Mouse (Mus musculus): Measurements from ENCODE around the gene Znrf3. TPM values are rescaled to one million over a fixed set of nuclear protein-coding genes. Genes with fewer than 3 reads are reported as not detected.

Znrf3 gene
- polyA plus RNA-seq (2014; fragmentation: Illumina TruSeq; extraction: RNeasy Lipid Tissue Mini Kit (QIAGEN cat#74804); ENCODE audit: low read depth, low replicate concordance) = 4.7 TPM

DNA sequence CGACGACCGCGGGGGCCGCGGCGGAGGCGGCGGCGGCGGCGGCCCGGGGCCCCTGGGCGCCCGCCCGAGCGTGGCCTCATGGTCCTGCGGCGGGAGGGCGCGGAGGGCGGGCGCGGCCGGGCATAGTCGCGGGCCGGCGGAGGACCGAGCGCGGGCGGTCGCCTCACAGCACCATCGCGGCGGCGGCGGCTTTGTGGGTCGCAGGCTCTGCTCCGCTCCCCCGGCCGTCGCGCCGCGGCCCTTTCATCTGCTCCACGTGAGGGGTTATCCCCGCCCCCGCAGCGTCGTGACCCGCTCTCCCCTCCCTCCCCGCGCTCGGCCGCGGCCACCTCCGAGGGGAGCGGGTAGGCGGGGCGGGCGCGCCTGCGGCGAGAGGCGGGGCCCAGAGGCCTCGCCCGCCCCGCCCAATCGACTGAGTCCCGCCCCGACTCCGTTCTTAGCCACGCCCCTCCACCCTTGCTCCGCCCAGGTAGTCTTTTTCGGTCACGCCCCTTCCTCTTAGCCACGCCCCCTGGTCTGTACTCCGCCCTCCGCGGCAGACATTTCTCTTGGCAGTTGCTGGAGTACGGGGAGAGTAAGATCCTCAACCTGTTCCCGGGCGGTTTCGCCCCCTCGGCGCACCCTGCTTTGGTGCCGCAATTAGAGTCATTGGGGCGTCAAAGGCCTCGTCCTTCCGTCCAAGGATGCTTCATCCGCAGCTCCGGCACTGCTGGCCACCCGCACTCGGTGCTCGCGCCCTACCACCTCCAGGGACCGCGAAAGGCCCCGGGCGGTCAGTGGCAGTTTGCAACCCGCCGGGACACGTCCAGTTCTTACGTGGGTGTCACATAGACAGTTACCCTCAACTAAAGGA, at the start of gene Znrf3:
Gene Znrf3 (minus strand): TSS at position 249 of the 853 bp plus-strand sequence.

GRCm38 (mm10) chr11:5261508-5262392, 182.9 kb downstream of the Znrf3 start, which contains the start of gene Kremen1:
TSS of gene Kremen1 (minus strand) at chr11:5261558.

Other genes with a start within 250 kb of the Znrf3 start
- gene Kremen1, start 183.3 kb downstream of the Znrf3 start, polyA plus RNA-seq (2014; fragmentation: Illumina TruSeq; extraction: RNeasy Lipid Tissue Mini Kit (QIAGEN cat#74804); ENCODE audit: low read depth, low replicate concordance) = 1.4 TPM
- gene Xbp1, start 75.8 kb upstream of the Znrf3 start, polyA plus RNA-seq (2014; fragmentation: Illumina TruSeq; extraction: RNeasy Lipid Tissue Mini Kit (QIAGEN cat#74804); ENCODE audit: low read depth, low replicate concordance) = 187 TPM
- gene Ccdc117, start 97.3 kb upstream of the Znrf3 start, polyA plus RNA-seq (2014; fragmentation: Illumina TruSeq; extraction: RNeasy Lipid Tissue Mini Kit (QIAGEN cat#74804); ENCODE audit: low read depth, low replicate concordance) = 21.5 TPM
- not detected for gene Ankrd36, start 124.8 kb upstream of the Znrf3 start, polyA plus RNA-seq (2014; fragmentation: Illumina TruSeq; extraction: RNeasy Lipid Tissue Mini Kit (QIAGEN cat#74804); ENCODE audit: low read depth, low replicate concordance)